21 mouse cellular contexts compared by ENCODE assay signal in the genomic region with DNA sequence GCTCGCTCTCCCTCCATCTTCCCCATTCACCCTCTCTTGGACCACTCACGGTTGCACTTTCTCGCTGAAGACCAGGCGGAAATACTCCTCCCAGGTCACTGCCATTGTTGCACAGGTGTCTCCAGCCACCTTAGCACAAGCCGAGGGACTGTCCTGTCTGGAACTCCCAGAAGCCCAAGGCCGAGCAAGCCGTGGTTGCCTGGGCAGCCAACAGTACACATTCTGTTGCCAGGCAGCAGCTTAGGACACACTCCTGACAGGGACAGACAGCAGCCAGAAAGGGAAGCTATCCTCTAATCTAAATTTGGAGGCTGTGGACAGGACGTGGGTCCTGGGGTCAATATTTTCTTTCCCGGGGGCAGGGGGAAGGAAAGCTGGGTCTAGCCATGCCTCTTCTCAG. TPM values are rescaled to one million over a fixed set of nuclear protein-coding genes. Genes with fewer than 3 reads are reported as not detected.
"Had no signal": no experiment of that assay in that cellular context is flagged by ENCODE, and none has a peak within 500 bp of the region (broad histone marks: within the 10 kb centered on the region; RNA-seq: fewer than 3 reads in every experiment).

Gene Cfap73 (minus strand): TSS at position 105 of the 400 bp plus-strand sequence.

- H3K36me3 ChIP-seq: limb, embryonic 10.5 days; limb, embryonic 13.5 days; liver, embryonic 12.5 days; liver, embryonic 15.5 days; lung, embryonic 15.5 days; midbrain, embryonic 12.5 days; midbrain, embryonic 15.5 days; neural tube, embryonic 12.5 days; neural tube, embryonic 15.5 days had no signal

- H3K9me3 ChIP-seq: limb, embryonic 10.5 days; liver, embryonic 15.5 days; lung, embryonic 15.5 days; midbrain, embryonic 12.5 days; midbrain, embryonic 15.5 days; neural tube, embryonic 15.5 days had no signal

- H3K27ac ChIP-seq: limb, embryonic 10.5 days; limb, embryonic 13.5 days; liver, embryonic 12.5 days; liver, embryonic 15.5 days; lung, embryonic 15.5 days; midbrain, embryonic 12.5 days; midbrain, embryonic 15.5 days; neural tube, embryonic 12.5 days; neural tube, embryonic 15.5 days had no signal

- H3K4me1 ChIP-seq: liver, embryonic 15.5 days; lung, embryonic 15.5 days; neural tube, embryonic 12.5 days had no signal

- ATAC-seq: liver, embryonic 12.5 days; midbrain, embryonic 15.5 days had no signal

- H3K4me3 ChIP-seq: limb, embryonic 10.5 days; limb, embryonic 13.5 days; liver, embryonic 12.5 days; liver, embryonic 15.5 days; lung, embryonic 15.5 days; midbrain, embryonic 12.5 days; midbrain, embryonic 15.5 days; neural tube, embryonic 12.5 days; neural tube, embryonic 15.5 days had no signal

- DNase-seq: kidney, adult 9 months; kidney, postnatal 14 days; kidney, postnatal 4 days; liver; lung, postnatal 10 days; lung, postnatal 36 days; thymus, postnatal 25 days had no signal

- H3K4me2 ChIP-seq: limb, embryonic 13.5 days; liver, embryonic 12.5 days; liver, embryonic 15.5 days; lung, embryonic 15.5 days; midbrain, embryonic 12.5 days; midbrain, embryonic 15.5 days; neural tube, embryonic 12.5 days; neural tube, embryonic 15.5 days had no signal

- H3K9ac ChIP-seq: limb, embryonic 13.5 days; liver, embryonic 12.5 days; liver, embryonic 15.5 days; lung, embryonic 15.5 days; midbrain, embryonic 12.5 days; midbrain, embryonic 15.5 days; neural tube, embryonic 12.5 days; neural tube, embryonic 15.5 days had no signal

RNA-seq across cellular contexts. Expression of gene Cfap73, which starts in this region (rescaled TPM):
- total RNA-seq: left cerebral cortex, postnatal 25 days had no signal
- polyA plus RNA-seq: kidney, embryonic 16.5 days; limb, embryonic 10.5 days; limb, embryonic 13.5 days; liver, embryonic 12.5 days; liver, embryonic 15.5 days; midbrain, embryonic 12.5 days; neural tube, embryonic 12.5 days; small intestine, adult 2 months; spleen, adult 2 months; stomach, embryonic 16.5 days had no signal
